Mouse (Mus musculus): ENCODE data around the gene Apol9b. TPM values are rescaled to one million over a fixed set of nuclear protein-coding genes. Genes with fewer than 3 reads are reported as not detected.

Apol9b gene
- polyA plus RNA-seq, 1 experiment from 2014 or later = not detected

GRCm38 (mm10) chr15:77755132-77755531, 26.3 kb downstream of the Apol9b start:
- no peak overlapping the region for H3K4me2 ChIP-seq (ENCODE audit: low read depth, low read length)
- WGBS = no CpG with 5 or more reads among the region's 2 CpGs
- peaks cover 4% of the 10 kb centered on the region for H3K36me3 ChIP-seq (ENCODE audit: control insufficient read depth, insufficient read depth, low read length)

GRCm38 (mm10) chr15:77756081-77756480, 27.2 kb downstream of the Apol9b start:
- 69% methylated on average over 2 of the region's 2 CpGs for WGBS
- ATAC-seq (ENCODE audit: low read depth) = no peak

More at GRCm38 (mm10) chr15:77755132-77755531, 26.3 kb downstream of the Apol9b start:
- no peak overlapping the region for H3K9ac ChIP-seq (ENCODE audit: low read depth, low read length)
- no peaks in the 10 kb centered on the region for H3K4me1 ChIP-seq (ENCODE audit: control insufficient read depth, insufficient read depth, low read length)
- H3K27ac ChIP-seq (replicated peaks; ENCODE audit: low read depth, low read length) = no peak overlapping the region
- no peak overlapping the region for H3K4me3 ChIP-seq (ENCODE audit: low read depth, low read length)
- no peaks in the 10 kb centered on the region for H3K27me3 ChIP-seq (replicated peaks; ENCODE audit: control insufficient read depth, insufficient read depth, low read length)
- ATAC-seq (ENCODE audit: low read depth) (no peak), DNase-seq (ENCODE audit: low spot score) (no peak)
- H3K9me3 ChIP-seq (ENCODE audit: control insufficient read depth, low read length) = no peaks in the 10 kb centered on the region

GRCm38 (mm10) chr15:77756848-77757247, 28.0 kb downstream of the Apol9b start, which contains the start of gene Apol8:
Gene Apol8, minus strand, starts transcription at chr15:77757003.
- Histone ChIP-seq H3K4me1 (ENCODE audit: control insufficient read depth, insufficient read depth, low read length) (no peaks in the 10 kb centered on the region), H3K9ac (ENCODE audit: low read depth, low read length) (no peak within 1 kb of the TSS), H3K9me3 (ENCODE audit: control insufficient read depth, low read length) (no peaks in the 10 kb centered on the region), H3K27ac (replicated peaks; ENCODE audit: low read depth, low read length) (no peak within 1 kb of the TSS), H3K4me3 (ENCODE audit: low read depth, low read length) (no peak within 1 kb of the TSS), H3K4me2 (ENCODE audit: low read depth, low read length) (no peak within 1 kb of the TSS), H3K36me3 (ENCODE audit: control insufficient read depth, insufficient read depth, low read length) (peaks cover 21% of the 10 kb centered on the region), H3K27me3 (replicated peaks; ENCODE audit: control insufficient read depth, insufficient read depth, low read length) (no peaks in the 10 kb centered on the region)
- 4% methylated on average over 9 of the region's 9 CpGs for WGBS
- peak; percentile 37; the same call in 1 of the 2 replicates for ATAC-seq (ENCODE audit: low read depth)
- peak; percentile 25 for DNase-seq (ENCODE audit: low spot score)

More at GRCm38 (mm10) chr15:77756081-77756480, 27.2 kb downstream of the Apol9b start:
- H3K4me1 ChIP-seq (ENCODE audit: control insufficient read depth, insufficient read depth, low read length) = no peaks in the 10 kb centered on the region
- H3K4me2 ChIP-seq (ENCODE audit: low read depth, low read length) = no peak overlapping the region
- no peak overlapping the region for H3K27ac ChIP-seq (replicated peaks; ENCODE audit: low read depth, low read length)
- H3K9me3 ChIP-seq (ENCODE audit: control insufficient read depth, low read length) = no peaks in the 10 kb centered on the region
- no peak overlapping the region for H3K4me3 ChIP-seq (ENCODE audit: low read depth, low read length)
- peaks cover 13% of the 10 kb centered on the region for H3K36me3 ChIP-seq (ENCODE audit: control insufficient read depth, insufficient read depth, low read length)
- H3K27me3 ChIP-seq (replicated peaks; ENCODE audit: control insufficient read depth, insufficient read depth, low read length) = no peaks in the 10 kb centered on the region
- H3K9ac ChIP-seq (ENCODE audit: low read depth, low read length) = no peak overlapping the region
- no peak for DNase-seq (ENCODE audit: low spot score)

GRCm38 (mm10) chr15:77757586-77758226, 28.9 kb downstream of the Apol9b start:
- no peak overlapping the region for H3K4me3 ChIP-seq (ENCODE audit: low read depth, low read length)
- ATAC-seq (ENCODE audit: low read depth) (no peak), DNase-seq (ENCODE audit: low spot score) (no peak)
- H3K27ac ChIP-seq (replicated peaks; ENCODE audit: low read depth, low read length) = no peak overlapping the region
- no peaks in the 10 kb centered on the region for H3K4me1 ChIP-seq (ENCODE audit: control insufficient read depth, insufficient read depth, low read length)
- no peaks in the 10 kb centered on the region for H3K27me3 ChIP-seq (replicated peaks; ENCODE audit: control insufficient read depth, insufficient read depth, low read length)
- H3K36me3 ChIP-seq (ENCODE audit: control insufficient read depth, insufficient read depth, low read length) = peaks cover 29% of the 10 kb centered on the region
- 74% methylated on average over 4 of the region's 4 CpGs for WGBS
- no peak overlapping the region for H3K4me2 ChIP-seq (ENCODE audit: low read depth, low read length)
- no peak overlapping the region for H3K9ac ChIP-seq (ENCODE audit: low read depth, low read length)
- H3K9me3 ChIP-seq (ENCODE audit: control insufficient read depth, low read length) = no peaks in the 10 kb centered on the region

- DNase-seq (ENCODE audit: low spot score) (no peak), ATAC-seq (ENCODE audit: low read depth) (no peak)
- H3K27me3 ChIP-seq (replicated peaks; ENCODE audit: control insufficient read depth, insufficient read depth, low read length) = no peaks in the 10 kb centered on the region
- no peaks in the 10 kb centered on the region for H3K9me3 ChIP-seq (ENCODE audit: control insufficient read depth, low read length)
- peaks cover 51% of the 10 kb centered on the region for H3K36me3 ChIP-seq (ENCODE audit: control insufficient read depth, insufficient read depth, low read length)
- H3K27ac ChIP-seq (replicated peaks; ENCODE audit: low read depth, low read length) = no peak overlapping the region
- no peaks in the 10 kb centered on the region for H3K4me1 ChIP-seq (ENCODE audit: control insufficient read depth, insufficient read depth, low read length)
- H3K4me2 ChIP-seq (ENCODE audit: low read depth, low read length) = no peak overlapping the region
- H3K4me3 ChIP-seq (ENCODE audit: low read depth, low read length) = no peak overlapping the region
- no peak overlapping the region for H3K9ac ChIP-seq (ENCODE audit: low read depth, low read length)
- WGBS = 94% methylated on average over 16 of the region's 16 CpGs
Measured at GRCm38 (mm10) chr15:77760037-77760436, 31.2 kb downstream of the Apol9b start.

- H3K4me3 ChIP-seq (ENCODE audit: low read depth, low read length) = no peak overlapping the region
- 94% methylated on average over 7 of the region's 7 CpGs for WGBS
- ATAC-seq (ENCODE audit: low read depth) = no peak
- H3K9ac ChIP-seq (ENCODE audit: low read depth, low read length) = no peak overlapping the region
- H3K27ac ChIP-seq (replicated peaks; ENCODE audit: low read depth, low read length) = no peak overlapping the region
- H3K4me2 ChIP-seq (ENCODE audit: low read depth, low read length) = no peak overlapping the region
- no peak for DNase-seq (ENCODE audit: low spot score)
- H3K27me3 ChIP-seq (replicated peaks; ENCODE audit: control insufficient read depth, insufficient read depth, low read length) = no peaks in the 10 kb centered on the region
- H3K36me3 ChIP-seq (ENCODE audit: control insufficient read depth, insufficient read depth, low read length) = peaks cover 62% of the 10 kb centered on the region
- no peaks in the 10 kb centered on the region for H3K9me3 ChIP-seq (ENCODE audit: control insufficient read depth, low read length)
- H3K4me1 ChIP-seq (ENCODE audit: control insufficient read depth, insufficient read depth, low read length) = no peaks in the 10 kb centered on the region
Measured at GRCm38 (mm10) chr15:77761083-77761482, 32.2 kb downstream of the Apol9b start.

GRCm38 (mm10) chr15:77761561-77762380, 32.9 kb downstream of the Apol9b start:
- no peak overlapping the region for H3K4me2 ChIP-seq (ENCODE audit: low read depth, low read length)
- no peak overlapping the region for H3K4me3 ChIP-seq (ENCODE audit: low read depth, low read length)
- DNase-seq (ENCODE audit: low spot score) (peak; percentile 62), ATAC-seq (ENCODE audit: low read depth) (no peak)
- 74% methylated on average over 21 of the region's 22 CpGs for WGBS
- no peak overlapping the region for H3K9ac ChIP-seq (ENCODE audit: low read depth, low read length)
- no peaks in the 10 kb centered on the region for H3K4me1 ChIP-seq (ENCODE audit: control insufficient read depth, insufficient read depth, low read length)
- no peaks in the 10 kb centered on the region for H3K9me3 ChIP-seq (ENCODE audit: control insufficient read depth, low read length)
- H3K27ac ChIP-seq (replicated peaks; ENCODE audit: low read depth, low read length) = no peak overlapping the region
- H3K36me3 ChIP-seq (ENCODE audit: control insufficient read depth, insufficient read depth, low read length) = peaks cover 69% of the 10 kb centered on the region
- H3K27me3 ChIP-seq (replicated peaks; ENCODE audit: control insufficient read depth, insufficient read depth, low read length) = no peaks in the 10 kb centered on the region

- Histone ChIP-seq H3K27ac (replicated peaks; ENCODE audit: low read depth, low read length) (no peak overlapping the region), H3K4me3 (ENCODE audit: low read depth, low read length) (no peak overlapping the region), H3K9me3 (ENCODE audit: control insufficient read depth, low read length) (no peaks in the 10 kb centered on the region), H3K9ac (ENCODE audit: low read depth, low read length) (no peak overlapping the region), H3K4me2 (ENCODE audit: low read depth, low read length) (no peak overlapping the region), H3K36me3 (ENCODE audit: control insufficient read depth, insufficient read depth, low read length) (peaks cover 82% of the 10 kb centered on the region), H3K27me3 (replicated peaks; ENCODE audit: control insufficient read depth, insufficient read depth, low read length) (no peaks in the 10 kb centered on the region), H3K4me1 (ENCODE audit: control insufficient read depth, insufficient read depth, low read length) (no peaks in the 10 kb centered on the region)
- ATAC-seq (ENCODE audit: low read depth) (no peak), DNase-seq (ENCODE audit: low spot score) (no peak)
- 92% methylated on average over 16 of the region's 16 CpGs for WGBS
Measured at GRCm38 (mm10) chr15:77763050-77763449, 34.2 kb downstream of the Apol9b start.
